Mouse (Mus musculus) testis, postnatal 10 days (tissue): ENCODE measurements at regions not wholly inside any gene's neighbourhood (a gene's known extent, or its start where the extent isn't known, plus 50 kb on each side); places are given as distances from the start of the nearest gene placed in this dataset.
"Not testable (repeated sequence)": the region's sequence is repeated elsewhere in the genome, so short reads cannot be mapped to it uniquely, and the experiment has no call there.

ENCODE experiments used
- DNase-seq: peaks from one replicate; pipeline ENCODE4 v3.0.0; 2021; ENCODE audit warnings: low spot score

GRCm38 (mm10) chr2:166324439-166324838 is 169.0 kb upstream of the Sulf2 start:
- DNase-seq = peak; percentile 66

- no peak for DNase-seq
Measured at GRCm38 (mm10) chr2:166322668-166323043, 167.2 kb upstream of the Sulf2 start.

GRCm38 (mm10) chr2:166321992-166322667 is 166.7 kb upstream of the Sulf2 start:
- no peak for DNase-seq

- no peak for DNase-seq
Measured at GRCm38 (mm10) chr2:166316409-166316916, 161.0 kb upstream of the Sulf2 start.

DNA sequence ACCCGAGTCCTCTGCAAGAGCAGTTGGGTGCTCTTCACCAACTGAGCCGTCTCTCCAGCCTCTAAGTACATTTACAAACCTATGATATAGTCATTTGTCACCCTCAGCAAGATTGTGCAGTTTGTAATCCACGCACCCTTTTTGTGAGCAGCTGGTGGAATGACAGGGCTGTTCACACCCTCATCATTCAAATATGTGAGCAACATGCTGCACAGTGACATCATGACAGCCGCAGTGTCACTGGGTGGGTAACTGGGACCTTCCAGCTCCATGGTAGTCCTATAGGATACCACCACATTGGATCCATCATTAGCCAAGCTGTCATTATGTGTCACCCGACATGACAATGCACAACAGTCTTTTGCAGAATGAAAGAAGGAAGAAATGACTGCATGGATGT is 155.0 kb upstream of the Sulf2 start:
- no peak for DNase-seq

- no peak for DNase-seq
Measured at GRCm38 (mm10) chr2:166309882-166310281, 154.4 kb upstream of the Sulf2 start.

DNA sequence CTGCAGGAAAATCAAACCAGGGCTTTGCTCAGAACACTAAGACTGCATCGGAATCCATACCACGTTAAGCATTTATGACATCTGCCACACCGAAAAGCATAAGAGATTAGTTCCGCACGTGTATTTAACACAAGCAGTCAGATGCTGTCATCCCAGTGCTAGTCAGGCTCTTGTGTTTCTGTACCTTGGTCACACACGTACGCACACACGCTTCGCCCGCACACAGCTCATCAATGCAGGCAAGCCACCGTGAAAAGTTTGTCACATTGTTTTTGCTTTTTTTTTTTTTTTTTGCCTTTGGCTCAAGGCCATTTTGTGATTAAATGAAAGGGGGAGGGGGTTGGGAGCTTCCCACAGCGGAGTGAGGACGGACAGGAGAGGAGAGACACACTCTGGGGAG is 152.1 kb upstream of the Sulf2 start:
- DNase-seq = no peak

DNA sequence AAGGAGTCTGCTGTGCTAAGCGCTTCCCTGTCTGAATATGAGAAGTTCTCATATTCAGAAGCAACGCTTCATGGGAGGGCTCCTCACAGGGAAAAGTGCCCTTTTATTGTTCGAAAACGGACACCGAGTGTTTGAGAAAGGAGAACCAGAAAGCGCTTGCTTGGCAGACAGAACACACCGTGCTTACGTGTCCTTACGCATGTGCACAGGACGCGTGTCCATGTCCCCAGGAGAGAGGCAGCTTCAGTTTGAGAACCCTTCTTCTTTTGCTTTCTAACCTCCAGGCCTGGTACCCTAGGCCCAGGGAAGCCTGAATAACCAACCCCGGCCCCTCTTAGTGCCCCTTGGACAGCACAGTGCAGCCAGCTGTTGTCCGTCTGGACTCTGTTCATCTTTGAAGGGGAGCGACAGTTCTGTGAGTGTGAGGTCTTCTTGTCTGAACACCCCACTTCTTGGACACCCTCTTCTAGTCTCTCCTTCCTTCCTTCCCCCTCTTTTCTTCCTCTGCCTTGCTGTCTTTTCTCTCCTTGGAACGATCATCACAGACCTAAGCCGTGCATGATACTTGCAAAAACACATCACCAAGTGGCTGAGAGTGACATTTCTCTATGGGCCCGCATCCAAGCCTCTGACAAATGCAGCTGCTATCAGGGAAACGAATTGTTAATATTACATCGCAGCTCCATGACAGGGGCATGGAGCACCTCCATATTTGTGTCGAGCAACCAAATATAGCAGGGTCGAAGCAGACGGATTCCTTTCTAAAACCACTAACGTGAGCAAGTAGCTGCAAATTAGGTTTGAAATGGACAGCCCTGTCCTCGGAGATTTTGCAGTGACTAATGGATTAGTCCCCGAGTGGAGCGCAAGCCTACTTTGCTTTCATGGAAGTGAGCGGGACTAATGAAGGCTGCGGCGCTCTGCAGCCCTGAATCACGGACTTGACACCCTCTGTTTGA is 149.9 kb upstream of the Sulf2 start:
- DNase-seq = no peak

GRCm38 (mm10) chr2:166303854-166304253 is 148.4 kb upstream of the Sulf2 start:
- no peak for DNase-seq

DNA sequence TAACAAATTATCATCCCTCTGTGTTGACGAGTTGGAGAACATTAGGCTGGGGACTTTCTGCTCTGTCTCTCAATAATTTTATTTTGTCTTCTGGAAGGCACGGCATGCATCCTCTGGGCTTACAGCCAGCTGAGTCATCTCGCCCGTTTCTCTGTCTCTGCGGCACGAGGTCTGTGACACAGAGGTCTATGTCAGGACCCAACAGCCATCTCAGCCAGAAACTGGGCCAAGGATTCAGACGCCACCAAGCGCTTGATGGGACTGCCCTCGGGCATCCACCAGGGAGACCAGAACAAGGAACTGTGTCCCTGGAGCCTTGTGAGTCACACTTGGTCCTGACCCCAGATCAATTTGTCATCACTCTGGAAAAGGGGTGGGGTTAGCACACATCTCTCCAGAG is 145.7 kb upstream of the Sulf2 start:
- DNase-seq = peak; percentile 52

- no peak for DNase-seq
Measured at GRCm38 (mm10) chr2:166294672-166295071, 139.2 kb upstream of the Sulf2 start.

DNA sequence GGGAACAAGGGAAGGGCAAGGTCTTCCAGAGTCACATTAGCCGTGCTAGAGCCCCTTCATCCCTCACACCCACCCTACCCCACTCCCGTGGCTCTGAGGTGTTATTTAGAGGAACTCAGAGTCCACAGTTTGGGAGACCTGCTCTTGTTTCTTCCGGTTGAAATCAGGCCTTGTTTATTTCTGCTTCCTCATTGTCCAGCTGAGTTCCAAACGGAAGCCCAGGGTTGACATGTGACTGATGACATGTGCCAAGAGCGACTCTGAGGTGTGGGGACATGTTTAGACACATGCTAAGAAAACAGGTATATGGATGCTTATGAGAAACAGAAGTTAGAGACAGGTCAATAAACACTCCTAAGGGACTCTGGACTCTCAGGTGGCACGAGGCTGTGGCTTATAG is 137.5 kb upstream of the Sulf2 start:
- no peak for DNase-seq

GRCm38 (mm10) chr2:166291266-166291665 is 135.8 kb upstream of the Sulf2 start:
- DNase-seq = no peak

GRCm38 (mm10) chr2:166290826-166291225 is 135.4 kb upstream of the Sulf2 start:
- no peak for DNase-seq

GRCm38 (mm10) chr2:166289198-166289597 is 133.7 kb upstream of the Sulf2 start:
- no peak for DNase-seq

- DNase-seq = not testable (repeated sequence)
Measured at GRCm38 (mm10) chr2:166281137-166281536, 125.7 kb upstream of the Sulf2 start.

GRCm38 (mm10) chr2:166280651-166281127 is 125.2 kb upstream of the Sulf2 start:
- DNase-seq = peak; percentile 61

- no peak for DNase-seq
Measured at GRCm38 (mm10) chr2:166279676-166280075, 124.2 kb upstream of the Sulf2 start.

DNA sequence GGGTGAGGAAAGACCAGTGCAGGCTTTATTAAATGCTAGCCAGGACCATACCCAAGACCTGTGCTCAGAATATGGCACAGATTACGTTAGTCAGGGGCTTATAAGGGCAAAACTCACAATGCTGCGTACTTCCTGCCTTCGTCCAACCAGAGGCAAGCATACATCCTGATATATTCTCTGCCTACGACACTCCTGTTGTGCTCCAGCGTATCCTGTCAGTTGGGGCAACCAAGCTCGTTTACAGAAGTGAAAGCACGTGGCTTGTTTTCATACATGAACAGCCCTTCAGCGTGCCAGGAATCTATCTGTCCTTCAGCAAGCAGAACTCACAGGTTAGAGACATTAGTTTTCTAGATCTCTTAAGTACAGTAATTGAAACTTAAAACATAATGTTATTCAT is 119.9 kb upstream of the Sulf2 start:
- no peak for DNase-seq

DNA sequence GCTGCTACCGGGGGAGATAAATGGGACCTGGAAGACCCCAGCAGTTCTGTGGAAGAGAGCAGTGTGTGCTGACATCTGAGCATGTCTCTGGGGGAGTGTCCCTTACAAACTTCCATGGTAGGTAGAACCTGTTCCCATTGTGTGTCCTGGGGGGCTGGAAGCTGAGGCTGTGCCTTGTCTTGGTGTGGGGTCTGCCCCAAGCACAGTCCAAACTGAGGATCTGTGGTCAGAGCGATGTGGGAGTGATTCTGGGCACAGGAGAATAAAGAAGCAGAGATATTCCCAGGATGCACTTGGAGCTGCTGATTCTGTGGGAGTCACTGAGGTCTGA is 118.5 kb upstream of the Sulf2 start:
- no peak for DNase-seq

DNA sequence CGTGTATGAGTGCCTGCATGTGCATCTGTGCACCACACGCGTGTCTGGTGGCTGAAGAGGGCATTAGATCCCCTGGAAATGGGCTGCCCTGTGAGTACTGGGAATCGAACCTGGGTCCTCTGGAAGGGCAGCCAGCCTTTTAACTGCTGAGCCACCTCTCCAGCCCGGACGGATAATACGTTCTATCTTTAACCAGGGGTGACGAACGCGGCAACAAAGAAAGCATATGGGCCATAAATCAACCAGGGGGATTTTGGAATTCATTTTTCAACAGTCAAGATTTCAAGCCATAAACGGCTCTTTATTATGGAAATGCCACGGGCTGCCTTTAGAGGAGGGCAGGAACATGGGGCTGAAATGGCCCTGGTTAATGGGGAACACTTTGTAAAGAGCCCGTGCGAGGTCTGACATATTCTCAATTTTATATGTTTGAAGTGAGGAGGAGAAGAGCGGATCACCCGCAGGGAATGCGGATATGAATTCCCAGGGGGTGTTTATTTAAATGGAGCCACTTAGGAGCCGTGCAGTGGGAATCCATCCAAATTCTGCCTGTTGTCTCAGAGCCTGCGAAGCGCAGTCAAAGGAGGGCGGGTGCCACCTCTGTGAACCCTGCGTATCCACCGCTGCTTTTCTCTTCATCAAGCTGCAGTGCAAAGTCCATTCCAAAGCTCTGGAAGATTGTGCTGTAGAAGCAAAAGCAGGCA is 118.0 kb upstream of the Sulf2 start:
- DNase-seq = no peak

DNA sequence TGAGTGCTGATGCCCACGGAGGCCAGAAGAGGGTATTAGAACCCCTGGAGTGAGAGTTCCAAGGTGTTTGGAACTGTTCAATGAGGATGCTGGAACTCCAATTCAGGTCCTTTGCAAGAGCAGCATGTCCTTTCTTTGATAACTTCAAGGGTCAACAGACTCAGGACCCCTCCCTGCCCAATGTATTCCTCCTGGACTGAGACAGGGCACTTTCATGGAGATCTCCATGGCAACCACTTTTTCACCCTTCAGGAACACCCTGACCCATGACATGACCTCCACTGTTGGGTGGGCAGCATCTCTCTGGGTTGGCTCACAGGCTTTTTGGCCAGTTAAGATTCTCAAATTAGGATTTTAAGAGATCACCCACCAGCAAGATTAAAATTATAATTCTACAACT is 117.4 kb upstream of the Sulf2 start:
- no peak for DNase-seq

DNA sequence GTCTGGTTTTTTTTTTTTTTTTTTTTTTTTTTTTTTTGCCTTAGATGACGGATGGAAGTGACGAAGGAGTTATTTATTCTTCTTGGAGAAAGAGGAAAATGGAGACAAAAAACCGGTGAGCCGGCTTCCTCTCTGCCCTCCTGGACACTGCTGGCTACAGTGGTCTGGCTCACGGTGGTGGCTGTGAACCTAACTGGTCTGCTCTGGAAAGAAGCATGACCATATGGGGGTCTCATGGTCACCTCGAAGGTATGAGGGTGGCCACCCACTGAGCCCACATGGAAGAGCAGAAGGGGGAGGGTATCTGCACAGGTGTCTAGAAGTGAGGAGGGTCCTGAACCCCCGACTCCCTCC is 116.7 kb upstream of the Sulf2 start:
- DNase-seq = no peak
